Mouse (Mus musculus): ENCODE measurements around the gene Tbc1d2b. TPM values are rescaled to one million over a fixed set of nuclear protein-coding genes. Genes with fewer than 3 reads are reported as not detected.

Tbc1d2b gene
- 13.2 and 13.9 TPM in 2 replicates for polyA plus RNA-seq (2012; rRNA removed)

GRCm38 (mm10) chr9:90270193-90270943 is at the start of gene Tbc1d2b:
Tbc1d2b (minus strand) TSS chr9:90270804.

GRCm38 (mm10) chr9:90162926-90163748 is 107.5 kb downstream of the Tbc1d2b start, which contains the start of gene Adamts7:
Adamts7 (plus strand) TSS chr9:90163069.

Other genes starting within 250 kb of the Tbc1d2b start
- gene Ctsh, start 216.7 kb downstream of the Tbc1d2b start, polyA plus RNA-seq (2012; rRNA removed) = 12.2 and 12.7 TPM in 2 replicates
- 542 and 566 TPM in 2 replicates for gene Morf4l1, start 156.0 kb downstream of the Tbc1d2b start, polyA plus RNA-seq (2012; rRNA removed)
- 21.2 and 23.9 TPM in 2 replicates for gene Adamts7, start 107.7 kb downstream of the Tbc1d2b start, polyA plus RNA-seq (2012; rRNA removed)

All from central nervous system, embryonic 18 days (tissue).